Mouse (Mus musculus): ENCODE results near the gene Mthfr.

GRCm38 (mm10) chr4:148051046-148051776, 12.3 kb downstream of the Mthfr start:
- TF ChIP-seq CTCF (IDR thresholded peaks at IDR 0.05; ENCODE audit: extremely low read depth, insufficient read depth, insufficient read length, insufficient replicate concordance): no peak
- no peak for TF ChIP-seq POLR2A (IDR thresholded peaks at IDR 0.05; ENCODE audit: low read depth, low read length)
